Mouse (Mus musculus) neural tube, embryonic 15.5 days (tissue): ENCODE results near the gene Hist1h4a. TPM values are rescaled to one million over a fixed set of nuclear protein-coding genes. Genes with fewer than 3 reads are reported as not detected.
"Not testable (repeated sequence)": the region's sequence is repeated elsewhere in the genome, so short reads cannot be mapped to it uniquely, and the experiment has no call there.

Source experiments
- ATAC-seq: fragments of 200-750 bp; cut with Nextera tagmentation; 2 replicates; pipeline ENCODE4 v1.8.0; 2017; ENCODE audit warnings: mild to moderate bottlenecking, moderate TSS enrichment, moderate library complexity; ENCODE audit not compliant: low FRiP score
- H3K27ac ChIP-seq: fragments of 300-500 bp; sonication (generic); replicated peaks from 2 replicates; pipeline ENCODE4 v1.5.1; 2015; ENCODE audit warnings: mild to moderate bottlenecking, inconsistent platforms
- H3K27me3 ChIP-seq: fragments of 300-500 bp; sonication (generic); replicated peaks from 2 replicates; pipeline ENCODE4 v1.6.1; 2015; ENCODE audit warnings: inconsistent platforms
- H3K36me3 ChIP-seq: fragments of 300-500 bp; sonication (generic); 2 replicates; pipeline ENCODE4 v1.6.1; 2015; ENCODE audit warnings: inconsistent platforms
- H3K4me1 ChIP-seq: fragments of 300-500 bp; sonication (generic); 2 replicates; pipeline ENCODE4 v1.6.1; 2015; ENCODE audit warnings: inconsistent platforms
- H3K4me2 ChIP-seq: fragments of 300-500 bp; sonication (generic); 2 replicates; pipeline ENCODE4 v1.6.1; 2015; ENCODE audit warnings: inconsistent platforms, mild to moderate bottlenecking, moderate library complexity
- H3K4me3 ChIP-seq: fragments of 300-500 bp; sonication (generic); replicated peaks from 2 replicates; pipeline ENCODE4 v1.5.1; 2015; ENCODE audit warnings: mild to moderate bottlenecking, inconsistent platforms
- H3K9ac ChIP-seq: fragments of 300-500 bp; sonication (generic); replicated peaks from 2 replicates; pipeline ENCODE4 v1.6.1; 2015; ENCODE audit warnings: mild to moderate bottlenecking, inconsistent platforms
- H3K9me3 ChIP-seq: fragments of 300-500 bp; sonication (generic); replicated peaks from 2 replicates; pipeline ENCODE4 v1.6.1; 2016; ENCODE audit warnings: inconsistent platforms
- WGBS: fragments of 180-500 bp; shearing (Covaris S2); methylation state at CpG from one replicate; pipeline ENCODE4 v1.1.7; 2015; ENCODE audit warnings: mixed read lengths; 5-methylcytosine and 5-hydroxymethylcytosine counted together
- polyA plus RNA-seq: library from polyadenylated mRNA; unstranded; fragments of >200 nt; fragmentation: Nextera tagmentation; extraction: Ambion mirVana; gene quantifications from 2 replicates; pipeline ENCODE4 v1.2.1, GENCODE M21; 2015

Hist1h4a gene
- polyA plus RNA-seq, 1 experiment from 2014 or later, result not detected

DNA sequence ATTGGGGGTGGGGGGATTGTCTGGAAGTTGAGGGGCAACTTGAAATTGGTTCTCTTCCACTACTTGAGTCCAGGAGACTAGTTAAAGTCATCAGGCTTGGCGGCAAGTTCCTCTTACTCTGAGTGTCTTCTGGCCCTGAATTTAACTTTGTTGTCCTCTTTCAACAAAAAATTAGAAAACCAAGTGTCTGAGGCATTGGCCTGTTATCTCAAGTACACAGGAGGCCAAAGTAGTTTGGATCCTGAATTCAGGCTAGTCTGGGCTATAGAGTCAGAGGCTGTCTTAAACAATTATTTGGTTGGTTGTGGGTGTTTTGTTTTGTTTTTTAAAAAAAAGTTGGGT lies 4.1 kb upstream of the Hist1h4a start:
- ATAC-seq, result no peak
- Histone ChIP-seq H3K4me3 (no peak overlapping the region), H3K27me3 (no peaks in the 10 kb centered on the region), H3K9ac (no peak overlapping the region), H3K27ac (no peak overlapping the region), H3K4me2 (0 out of 2 replicates have a peak overlapping the region, but pooled peaks have one; percentile 91), H3K9me3 (no peaks in the 10 kb centered on the region), H3K36me3 (no peaks in the 10 kb centered on the region), H3K4me1 (peaks cover 28% of the 10 kb centered on the region)
- WGBS, result 73% methylated on average over 1 of the region's 1 CpGs

DNA sequence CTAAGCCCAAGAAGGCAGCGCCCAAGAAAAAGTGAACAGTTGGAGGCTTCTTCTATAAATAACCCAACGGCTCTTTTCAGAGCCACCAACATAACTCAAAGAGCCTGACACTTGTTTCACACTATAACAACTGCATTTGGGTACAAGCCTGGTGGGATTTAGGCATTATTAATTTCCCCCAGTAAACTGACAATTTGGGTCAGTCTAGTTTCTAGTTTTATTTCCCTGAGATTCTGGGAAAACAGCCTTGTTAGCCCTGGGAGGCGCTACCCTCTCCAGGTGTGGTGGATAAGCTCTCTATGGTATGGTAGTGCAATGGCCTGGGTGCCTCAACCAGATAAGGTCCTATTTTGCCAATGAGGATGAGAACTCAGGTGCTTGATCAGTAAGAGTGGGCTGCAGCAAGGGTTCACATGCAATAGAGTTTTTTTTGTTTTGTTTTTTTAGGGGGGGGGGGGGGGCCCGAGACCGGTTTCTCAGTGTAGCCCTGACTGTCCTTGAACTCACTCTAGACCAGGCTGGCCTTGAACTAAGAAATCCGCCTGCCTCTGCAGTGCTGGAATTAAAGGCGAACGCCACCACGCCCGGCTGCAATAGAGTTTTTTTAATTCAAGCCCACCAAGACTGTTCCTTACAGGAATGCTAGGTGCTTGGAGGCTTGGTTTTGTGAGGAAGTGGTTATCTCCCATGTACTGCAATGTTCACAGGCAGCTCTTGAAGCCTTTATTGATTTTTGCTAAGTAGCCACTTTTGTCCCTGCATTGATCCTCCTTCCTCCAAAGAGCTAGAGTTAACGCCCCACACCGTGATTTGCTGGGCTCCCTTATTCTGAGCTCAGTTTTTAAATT lies 3.5 kb upstream of the Hist1h4a start:
- no peaks in the 10 kb centered on the region for H3K9me3 ChIP-seq
- H3K36me3 ChIP-seq, result no peaks in the 10 kb centered on the region
- peak overlapping the region; percentile 56 for H3K9ac ChIP-seq
- peak overlapping the region; percentile 82 for H3K27ac ChIP-seq
- H3K4me2 ChIP-seq, result peak overlapping the region; percentile 91
- no peak for ATAC-seq
- WGBS, result 33% methylated on average over 12 of the region's 12 CpGs
- no peaks in the 10 kb centered on the region for H3K27me3 ChIP-seq
- H3K4me1 ChIP-seq, result peaks cover 32% of the 10 kb centered on the region
- peak overlapping the region; percentile 50 for H3K4me3 ChIP-seq

DNA sequence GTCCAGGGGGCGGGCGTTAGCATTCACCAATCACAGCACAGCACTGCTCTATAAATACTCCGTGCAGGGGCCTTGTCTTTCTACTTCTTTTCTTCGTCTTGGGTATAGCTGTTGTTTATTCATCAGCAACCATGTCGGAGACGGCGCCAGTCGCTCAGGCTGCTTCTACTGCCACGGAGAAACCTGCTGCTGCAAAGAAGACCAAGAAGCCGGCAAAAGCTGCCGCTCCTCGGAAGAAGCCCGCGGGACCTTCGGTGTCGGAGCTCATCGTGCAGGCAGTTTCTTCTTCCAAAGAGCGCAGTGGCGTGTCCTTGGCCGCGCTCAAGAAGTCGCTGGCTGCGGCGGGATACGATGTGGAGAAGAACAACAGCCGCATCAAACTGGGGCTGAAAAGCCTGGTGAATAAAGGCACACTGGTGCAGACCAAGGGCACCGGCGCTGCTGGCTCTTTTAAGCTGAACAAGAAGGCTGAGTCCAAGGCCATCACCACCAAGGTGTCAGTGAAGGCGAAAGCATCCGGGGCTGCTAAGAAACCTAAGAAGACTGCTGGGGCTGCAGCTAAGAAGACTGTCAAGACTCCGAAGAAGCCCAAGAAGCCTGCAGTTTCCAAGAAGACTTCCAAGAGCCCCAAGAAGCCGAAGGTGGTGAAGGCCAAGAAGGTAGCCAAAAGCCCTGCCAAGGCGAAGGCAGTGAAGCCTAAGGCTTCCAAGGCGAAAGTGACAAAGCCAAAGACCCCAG lies 2.7 kb upstream of the Hist1h4a start, which contains the start of gene Hist1h1a:
Gene Hist1h1a, plus strand, starts transcription at position 81 of the 738 bp plus-strand sequence.
- no peaks in the 10 kb centered on the region for H3K36me3 ChIP-seq
- H3K27ac ChIP-seq, result peak within 1 kb of the TSS; percentile 82
- no peaks in the 10 kb centered on the region for H3K9me3 ChIP-seq
- WGBS, result 2% methylated on average over 34 of the region's 34 CpGs
- H3K27me3 ChIP-seq, result no peaks in the 10 kb centered on the region
- H3K4me3 ChIP-seq, result peak within 1 kb of the TSS; percentile 50
- peak; percentile 75 for ATAC-seq
- H3K4me2 ChIP-seq, result peak within 1 kb of the TSS; percentile 91
- peaks cover 32% of the 10 kb centered on the region for H3K4me1 ChIP-seq
- H3K9ac ChIP-seq, result peak within 1 kb of the TSS; percentile 56

DNA sequence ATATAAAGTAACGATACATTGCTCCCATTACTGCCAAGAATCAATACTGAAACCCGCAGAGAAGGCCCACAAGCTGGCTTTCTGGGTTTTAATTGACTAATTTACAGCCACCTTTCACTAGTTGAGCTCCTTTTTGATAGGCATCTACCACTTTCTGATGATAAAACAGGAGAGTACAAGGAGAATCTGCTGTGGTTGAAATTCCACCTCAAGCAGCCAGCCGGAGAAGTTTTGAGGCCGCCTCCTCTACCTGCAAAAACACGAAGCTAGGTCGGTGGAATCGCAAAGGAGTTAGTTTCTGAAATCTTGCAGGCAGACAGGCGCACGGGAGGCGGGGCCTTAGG lies 2.2 kb upstream of the Hist1h4a start:
- under 1% methylated on average over 10 of the region's 10 CpGs for WGBS
- H3K9ac ChIP-seq, result peak overlapping the region; percentile 56
- no peaks in the 10 kb centered on the region for H3K36me3 ChIP-seq

DNA sequence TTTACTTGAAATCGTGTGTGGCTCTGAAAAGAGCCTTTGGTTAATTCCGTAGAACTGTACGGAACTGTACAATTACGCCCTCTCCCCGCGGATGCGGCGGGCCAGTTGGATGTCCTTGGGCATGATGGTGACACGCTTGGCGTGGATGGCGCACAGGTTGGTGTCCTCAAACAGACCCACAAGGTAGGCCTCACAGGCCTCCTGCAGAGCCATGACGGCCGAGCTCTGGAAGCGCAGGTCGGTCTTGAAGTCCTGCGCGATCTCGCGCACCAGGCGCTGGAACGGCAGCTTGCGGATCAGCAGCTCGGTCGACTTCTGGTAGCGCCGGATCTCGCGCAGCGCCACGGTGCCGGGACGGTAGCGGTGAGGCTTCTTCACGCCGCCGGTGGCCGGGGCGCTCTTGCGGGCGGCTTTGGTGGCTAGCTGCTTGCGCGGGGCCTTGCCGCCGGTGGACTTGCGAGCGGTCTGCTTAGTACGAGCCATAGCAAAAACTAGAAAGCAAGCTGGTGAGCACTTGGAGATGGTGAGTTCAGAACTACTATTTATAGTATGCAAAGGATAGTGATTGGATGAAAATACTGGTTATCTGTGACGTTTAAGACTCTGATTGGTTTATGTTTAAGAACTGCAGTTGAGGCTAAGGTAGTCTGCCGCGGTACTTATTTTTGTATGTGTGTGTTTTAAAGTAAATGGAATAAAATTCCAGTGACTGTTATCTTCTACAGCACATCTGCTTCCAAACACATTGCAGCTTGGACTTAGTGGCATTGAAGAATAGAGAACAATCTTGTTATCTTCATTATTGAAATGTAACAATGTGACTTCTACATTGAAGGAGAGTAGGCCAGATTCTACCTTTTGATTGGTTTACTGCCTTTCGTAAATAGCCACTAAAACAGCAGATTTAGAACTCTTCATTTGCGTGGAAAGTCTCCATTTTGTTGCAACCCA lies 1.1 kb upstream of the Hist1h4a start, which contains the start of gene Hist1h3a:
Gene Hist1h3a, minus strand, starts transcription at position 516 of the 951 bp plus-strand sequence.
- not testable (repeated sequence) for H3K36me3 ChIP-seq, H3K9me3 ChIP-seq, H3K27me3 ChIP-seq
- peak within 1 kb of the TSS; percentile 82 for H3K27ac ChIP-seq
- H3K4me2 ChIP-seq, result peak within 1 kb of the TSS; percentile 91
- under 1% methylated on average over 31 of the region's 52 CpGs for WGBS
- peak within 1 kb of the TSS; percentile 56 for H3K9ac ChIP-seq
- peak; percentile 68 for ATAC-seq
- H3K4me3 ChIP-seq, result peak within 1 kb of the TSS; percentile 50
- peaks cover 37% of the 10 kb centered on the region for H3K4me1 ChIP-seq

More for the DNA sequence above, 2.2 kb upstream of the Hist1h4a start:
- Histone ChIP-seq H3K4me3 (peak overlapping the region; percentile 50), H3K9me3 (no peaks in the 10 kb centered on the region), H3K4me1 (peaks cover 32% of the 10 kb centered on the region), H3K27me3 (no peaks in the 10 kb centered on the region), H3K27ac (peak overlapping the region; percentile 82), H3K4me2 (peak overlapping the region; percentile 91)
- no peak for ATAC-seq

DNA sequence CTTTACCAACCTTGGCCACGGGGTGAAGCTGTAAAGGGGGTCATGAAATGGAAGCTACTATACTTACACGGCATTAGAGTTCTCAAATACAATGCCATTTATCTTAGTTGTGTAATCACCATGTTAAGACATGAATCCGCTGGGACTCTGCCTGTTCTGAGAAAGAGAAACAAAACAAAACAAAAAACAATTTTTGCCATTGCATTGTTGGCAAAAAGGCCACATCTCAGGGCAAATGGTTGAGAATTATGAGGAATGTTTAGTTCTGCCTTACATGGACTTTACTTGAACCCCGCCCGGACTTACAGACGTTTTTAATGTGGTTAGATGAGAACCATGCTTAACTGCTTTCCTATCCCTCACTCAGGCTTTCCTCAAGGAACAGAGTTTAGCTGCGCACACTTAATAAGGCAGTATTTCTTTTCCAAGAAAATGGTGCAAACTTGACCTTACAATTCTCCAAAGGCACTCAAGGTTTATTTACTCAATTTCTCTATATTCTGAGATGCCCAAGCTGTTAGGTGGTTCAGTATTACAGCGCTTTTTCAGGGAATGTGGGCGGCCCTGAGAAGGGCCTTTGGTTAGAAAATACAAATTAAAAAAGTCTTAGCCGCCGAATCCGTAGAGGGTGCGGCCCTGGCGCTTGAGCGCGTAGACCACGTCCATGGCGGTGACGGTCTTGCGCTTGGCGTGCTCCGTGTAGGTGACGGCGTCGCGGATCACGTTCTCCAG lies 624 bp downstream of the Hist1h4a start:
- peak overlapping the region; percentile 91 for H3K4me2 ChIP-seq
- H3K27me3 ChIP-seq, result no peaks in the 10 kb centered on the region
- peak overlapping the region; percentile 82 for H3K27ac ChIP-seq
- peak overlapping the region; percentile 50 for H3K4me3 ChIP-seq
- peak; percentile 22 for ATAC-seq
- peaks cover 37% of the 10 kb centered on the region for H3K4me1 ChIP-seq
- H3K9ac ChIP-seq, result peak overlapping the region; percentile 52
- H3K36me3 ChIP-seq, result no peaks in the 10 kb centered on the region
- WGBS, result 1% methylated on average over 22 of the region's 27 CpGs
- H3K9me3 ChIP-seq, result no peaks in the 10 kb centered on the region

DNA sequence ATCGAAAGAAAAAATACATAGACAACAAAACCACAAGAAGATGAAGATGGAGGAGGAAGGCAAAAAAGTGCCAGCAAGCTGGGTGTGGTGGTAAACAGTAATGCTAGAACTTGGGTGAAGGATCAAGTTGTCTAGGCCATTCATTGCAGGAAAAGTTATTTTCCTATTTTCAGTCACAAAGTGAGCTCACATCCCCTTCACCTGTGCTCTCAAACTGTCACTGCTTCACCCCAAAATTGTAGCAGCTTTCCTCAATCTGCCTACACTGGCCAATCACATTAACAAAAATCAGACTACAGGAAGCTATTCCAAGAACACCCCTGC lies 1.2 kb downstream of the Hist1h4a start:
- Histone ChIP-seq H3K36me3 (no peaks in the 10 kb centered on the region), H3K9ac (no peak overlapping the region), H3K4me3 (peak overlapping the region; percentile 50; the same call in 1 of the 2 replicates), H3K27me3 (no peaks in the 10 kb centered on the region), H3K9me3 (no peaks in the 10 kb centered on the region), H3K27ac (peak overlapping the region; percentile 82), H3K4me1 (peaks cover 37% of the 10 kb centered on the region), H3K4me2 (peak overlapping the region; percentile 91)
- WGBS, result 66% methylated on average over 1 of the region's 1 CpGs
- ATAC-seq, result no peak

DNA sequence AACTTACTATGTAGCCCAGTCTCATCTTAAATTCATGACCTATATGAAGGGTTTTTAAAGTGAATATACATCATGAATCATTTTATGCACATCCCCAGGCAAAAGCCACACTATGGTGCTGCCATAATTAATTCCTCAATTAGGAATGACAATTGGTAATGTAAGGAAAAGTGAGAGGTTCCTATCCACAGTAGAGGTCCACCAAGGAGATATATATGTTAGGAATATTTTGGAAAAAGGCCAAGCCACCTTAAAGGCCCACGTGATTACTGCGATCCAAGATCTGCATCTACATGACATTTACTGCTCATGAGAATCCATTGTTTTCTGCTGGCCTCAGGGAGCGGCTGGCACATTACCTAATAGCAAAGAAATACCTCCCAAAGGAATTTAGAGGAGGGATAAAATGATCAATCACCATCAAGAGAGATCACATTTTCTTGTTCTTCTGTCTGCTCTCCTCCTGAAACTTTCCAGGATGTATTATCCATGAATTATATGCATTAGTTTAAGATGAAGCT lies 1.7 kb downstream of the Hist1h4a start:
- H3K36me3 ChIP-seq, result no peaks in the 10 kb centered on the region
- ATAC-seq, result no peak

DNA sequence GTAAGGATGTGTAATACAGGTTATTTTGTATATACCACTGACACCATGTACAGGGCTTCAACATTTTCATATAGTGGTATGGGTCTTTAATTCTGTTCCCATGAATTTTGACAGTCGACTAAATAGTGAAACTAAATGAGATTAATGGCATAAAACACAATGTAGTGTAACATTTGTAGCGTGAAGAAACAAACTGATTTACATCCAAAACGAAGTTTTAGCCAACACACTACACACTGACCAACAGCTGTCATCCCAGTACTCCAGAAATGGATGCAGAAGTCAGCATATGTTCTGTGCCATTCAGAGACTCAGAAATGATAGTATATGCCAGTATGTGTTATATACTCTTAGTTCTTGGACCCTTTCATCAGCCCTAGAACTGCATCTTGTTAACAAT lies 3.1 kb downstream of the Hist1h4a start:
- no peaks in the 10 kb centered on the region for H3K27me3 ChIP-seq
- no peak overlapping the region for H3K4me2 ChIP-seq
- H3K4me1 ChIP-seq, result peaks cover 22% of the 10 kb centered on the region
- H3K27ac ChIP-seq, result no peak overlapping the region
- no peak overlapping the region for H3K4me3 ChIP-seq
- H3K9ac ChIP-seq, result no peak overlapping the region
- H3K9me3 ChIP-seq, result no peaks in the 10 kb centered on the region
- 54% methylated on average over 3 of the region's 3 CpGs for WGBS
- H3K36me3 ChIP-seq, result no peaks in the 10 kb centered on the region
- no peak for ATAC-seq

More for the DNA sequence above, 1.7 kb downstream of the Hist1h4a start:
- H3K4me2 ChIP-seq, result no peak overlapping the region
- no peaks in the 10 kb centered on the region for H3K9me3 ChIP-seq
- H3K4me1 ChIP-seq, result peaks cover 33% of the 10 kb centered on the region
- no peaks in the 10 kb centered on the region for H3K27me3 ChIP-seq
- no peak overlapping the region for H3K9ac ChIP-seq
- WGBS, result 41% methylated on average over 3 of the region's 3 CpGs
- no peak overlapping the region for H3K27ac ChIP-seq
- no peak overlapping the region for H3K4me3 ChIP-seq

DNA sequence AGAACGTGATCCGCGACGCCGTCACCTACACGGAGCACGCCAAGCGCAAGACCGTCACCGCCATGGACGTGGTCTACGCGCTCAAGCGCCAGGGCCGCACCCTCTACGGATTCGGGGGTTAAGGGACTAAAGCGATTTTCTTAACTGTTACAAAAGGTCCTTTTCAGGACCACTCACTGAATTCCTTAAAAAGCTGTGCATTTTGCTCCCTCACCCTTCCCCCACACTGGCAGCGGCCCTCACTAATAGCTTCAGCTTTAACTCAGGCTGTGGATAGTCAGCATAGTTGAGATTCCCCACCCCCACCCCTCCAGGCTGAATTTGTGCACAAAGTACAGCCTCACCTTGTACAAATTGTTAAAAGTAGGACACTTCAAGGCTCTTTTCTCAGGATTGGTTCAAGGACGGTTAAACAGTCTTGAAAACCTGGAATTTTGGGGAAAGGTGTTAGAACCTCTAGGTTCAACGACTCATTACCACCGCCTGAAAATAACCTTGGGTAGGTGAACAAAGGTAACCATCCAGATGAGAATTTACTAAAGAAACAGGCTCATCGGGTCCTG lies 3.7 kb downstream of the Hist1h4a start:
- 1% methylated on average over 18 of the region's 23 CpGs for WGBS
- Histone ChIP-seq H3K9ac (peak overlapping the region; percentile 44), H3K4me3 (peak overlapping the region; percentile 41), H3K4me2 (peak overlapping the region; percentile 66), H3K27ac (peak overlapping the region; percentile 87), H3K4me1 (peaks cover 22% of the 10 kb centered on the region), H3K27me3 (no peaks in the 10 kb centered on the region), H3K9me3 (no peaks in the 10 kb centered on the region), H3K36me3 (no peaks in the 10 kb centered on the region)
- peak; percentile 7; the same call in 1 of the 2 replicates for ATAC-seq
